Mouse (Mus musculus) liver, postnatal 0 days (tissue): ENCODE measurements at regions not wholly inside any gene's neighbourhood (a gene's known extent, or its start where the extent isn't known, plus 50 kb on each side); places are given as distances from the start of the nearest gene placed in this dataset.

ENCODE experiments used
- ATAC-seq: fragments of 200-750 bp; cut with Nextera tagmentation; 2 replicates; pipeline ENCODE4 v1.8.0; 2017; ENCODE audit warnings: mild to moderate bottlenecking, moderate library complexity
- DNase-seq: peaks from one replicate; pipeline ENCODE4 v3.0.0-alpha.2; 2016
- H3K27ac ChIP-seq: fragments of 300-500 bp; sonication (generic); 2 replicates; pipeline ENCODE4 v1.5.1; 2014; ENCODE audit warnings: antibody characterized with exemption, moderate library complexity, mild to moderate bottlenecking, low read depth
- H3K27me3 ChIP-seq: fragments of 300-500 bp; sonication (generic); 2 replicates; pipeline ENCODE4 v1.6.1; 2014; ENCODE audit warnings: low read length, control low read depth, mixed read lengths; ENCODE audit not compliant: insufficient read depth
- H3K36me3 ChIP-seq: fragments of 300-500 bp; sonication (generic); replicated peaks from 2 replicates; pipeline ENCODE4 v1.6.1; 2014; ENCODE audit warnings: mild to moderate bottlenecking, control low read depth, low read length, moderate library complexity, mixed read lengths; ENCODE audit not compliant: insufficient read depth
- H3K4me1 ChIP-seq: fragments of 300-500 bp; sonication (generic); 2 replicates; pipeline ENCODE4 v1.6.1; 2014; ENCODE audit warnings: antibody characterized with exemption, mild to moderate bottlenecking, control low read depth; ENCODE audit not compliant: insufficient read depth
- H3K4me2 ChIP-seq: fragments of 300-500 bp; sonication (generic); 2 replicates; pipeline ENCODE4 v1.6.1; 2014; ENCODE audit warnings: low read depth, mild to moderate bottlenecking, low read length, moderate library complexity, mixed read lengths
- H3K4me3 ChIP-seq: fragments of 300-500 bp; sonication (generic); 2 replicates; pipeline ENCODE4 v1.5.1; 2014; ENCODE audit warnings: low read depth, low read length
- H3K9ac ChIP-seq: fragments of 300-500 bp; sonication (generic); replicated peaks from 2 replicates; pipeline ENCODE4 v1.6.1; 2014; ENCODE audit warnings: mild to moderate bottlenecking, moderate library complexity
- H3K9me3 ChIP-seq: fragments of 300-500 bp; sonication (generic); 2 replicates; pipeline ENCODE4 v1.6.1; 2016; ENCODE audit warnings: mild to moderate bottlenecking, control low read depth, low read length, mixed read lengths
- CTCF ChIP-seq: sonication (generic); IDR thresholded peaks from 2 replicates; pipeline ENCODE4 v1.5.1; 2016; ENCODE audit warnings: antibody characterized with exemption, low read depth
- EP300 ChIP-seq: IDR thresholded peaks from 2 replicates; pipeline ENCODE4 v1.6.1; 2016; ENCODE audit warnings: antibody characterized with exemption, low read depth, mild to moderate bottlenecking
- WGBS: fragments of 180-500 bp; shearing (Covaris S2); extraction: QIAGEN DNeasy Blood & Tissue Kit; methylation state at CpG from one replicate; pipeline ENCODE4 v1.1.7; 2014; ENCODE audit not compliant: insufficient replicate concordance; 5-methylcytosine and 5-hydroxymethylcytosine counted together

- no peak for ATAC-seq
- H3K36me3 ChIP-seq, result no peaks in the 10 kb centered on the region
- no peak overlapping the region for H3K9ac ChIP-seq
- no peak overlapping the region for H3K27ac ChIP-seq
- no peak for TF ChIP-seq CTCF
- no peak for TF ChIP-seq EP300
- no peak overlapping the region for H3K4me2 ChIP-seq
- no peaks in the 10 kb centered on the region for H3K4me1 ChIP-seq
- H3K9me3 ChIP-seq, result no peaks in the 10 kb centered on the region
- 71% methylated on average over 4 of the region's 4 CpGs for WGBS
- H3K4me3 ChIP-seq, result no peak overlapping the region
- DNase-seq, result no peak
- no peaks in the 10 kb centered on the region for H3K27me3 ChIP-seq
Measured at GRCm38 (mm10) chr4:64538009-64538408, 491.2 kb upstream of the Tnc start.

GRCm38 (mm10) chr4:64544576-64545185, 497.9 kb upstream of the Tnc start:
- no peaks in the 10 kb centered on the region for H3K9me3 ChIP-seq
- no peak overlapping the region for H3K4me2 ChIP-seq
- ATAC-seq, result no peak
- no peaks in the 10 kb centered on the region for H3K36me3 ChIP-seq
- H3K27ac ChIP-seq, result no peak overlapping the region
- H3K9ac ChIP-seq, result no peak overlapping the region
- no peak for DNase-seq
- H3K27me3 ChIP-seq, result no peaks in the 10 kb centered on the region
- 52% methylated on average over 4 of the region's 4 CpGs for WGBS
- H3K4me1 ChIP-seq, result no peaks in the 10 kb centered on the region
- TF ChIP-seq CTCF, result no peak
- TF ChIP-seq EP300, result no peak
- no peak overlapping the region for H3K4me3 ChIP-seq

GRCm38 (mm10) chr4:64546386-64546785, 499.6 kb upstream of the Tnc start:
- no peaks in the 10 kb centered on the region for H3K27me3 ChIP-seq
- TF ChIP-seq EP300, result no peak
- TF ChIP-seq CTCF, result no peak
- ATAC-seq (no peak), DNase-seq (no peak)
- no peak overlapping the region for H3K27ac ChIP-seq
- 73% methylated on average over 4 of the region's 4 CpGs for WGBS
- no peak overlapping the region for H3K9ac ChIP-seq
- no peak overlapping the region for H3K4me2 ChIP-seq
- no peak overlapping the region for H3K4me3 ChIP-seq
- H3K9me3 ChIP-seq, result no peaks in the 10 kb centered on the region
- no peaks in the 10 kb centered on the region for H3K36me3 ChIP-seq
- no peaks in the 10 kb centered on the region for H3K4me1 ChIP-seq

GRCm38 (mm10) chr4:64562511-64562910, 515.7 kb upstream of the Tnc start:
- Histone ChIP-seq H3K4me2 (no peak overlapping the region), H3K4me3 (no peak overlapping the region), H3K4me1 (no peaks in the 10 kb centered on the region), H3K9me3 (no peaks in the 10 kb centered on the region), H3K27me3 (no peaks in the 10 kb centered on the region), H3K9ac (no peak overlapping the region), H3K36me3 (no peaks in the 10 kb centered on the region), H3K27ac (no peak overlapping the region)
- WGBS, result 65% methylated on average over 1 of the region's 1 CpGs
- ATAC-seq, result no peak
- TF ChIP-seq EP300, result no peak
- no peak for TF ChIP-seq CTCF
- no peak for DNase-seq

GRCm38 (mm10) chr4:64563996-64564395, 517.2 kb upstream of the Tnc start:
- 79% methylated on average over 3 of the region's 3 CpGs for WGBS
- Histone ChIP-seq H3K4me2 (no peak overlapping the region), H3K9me3 (no peaks in the 10 kb centered on the region), H3K36me3 (no peaks in the 10 kb centered on the region), H3K27me3 (no peaks in the 10 kb centered on the region), H3K9ac (no peak overlapping the region), H3K4me3 (no peak overlapping the region), H3K4me1 (no peaks in the 10 kb centered on the region), H3K27ac (no peak overlapping the region)
- ATAC-seq (no peak), DNase-seq (no peak)
- TF ChIP-seq CTCF (no peak), EP300 (no peak)

GRCm38 (mm10) chr4:64570666-64571065, 523.9 kb upstream of the Tnc start:
- no peak overlapping the region for H3K4me3 ChIP-seq
- H3K36me3 ChIP-seq, result no peaks in the 10 kb centered on the region
- no peaks in the 10 kb centered on the region for H3K9me3 ChIP-seq
- ATAC-seq (no peak), DNase-seq (no peak)
- H3K4me1 ChIP-seq, result no peaks in the 10 kb centered on the region
- no peak overlapping the region for H3K27ac ChIP-seq
- H3K4me2 ChIP-seq, result no peak overlapping the region
- TF ChIP-seq CTCF (no peak), EP300 (no peak)
- H3K9ac ChIP-seq, result no peak overlapping the region
- WGBS, result 44% methylated on average over 1 of the region's 1 CpGs
- no peaks in the 10 kb centered on the region for H3K27me3 ChIP-seq

GRCm38 (mm10) chr4:64575901-64576300, 529.1 kb upstream of the Tnc start:
- no peaks in the 10 kb centered on the region for H3K36me3 ChIP-seq
- no peaks in the 10 kb centered on the region for H3K9me3 ChIP-seq
- no peak for DNase-seq
- ATAC-seq, result no peak
- H3K27me3 ChIP-seq, result no peaks in the 10 kb centered on the region
- H3K9ac ChIP-seq, result no peak overlapping the region
- H3K4me1 ChIP-seq, result no peaks in the 10 kb centered on the region
- no peak overlapping the region for H3K4me2 ChIP-seq
- 18% methylated on average over 1 of the region's 1 CpGs for WGBS
- no peak overlapping the region for H3K4me3 ChIP-seq
- H3K27ac ChIP-seq, result no peak overlapping the region
- TF ChIP-seq EP300, result no peak
- TF ChIP-seq CTCF, result no peak
